Mouse (Mus musculus): ENCODE data around the gene Flrt1. TPM values are rescaled to one million over a fixed set of nuclear protein-coding genes. Genes with fewer than 3 reads are reported as not detected.

Flrt1 gene
- polyA plus RNA-seq, 1 experiment from 2014 or later, result 1.3 TPM

- Histone ChIP-seq H3K4me2 (no peak overlapping the region), H3K36me3 (no peaks in the 10 kb centered on the region), H3K27me3 (peaks cover 7% of the 10 kb centered on the region), H3K4me3 (no peak overlapping the region), H3K9me3 (replicated peaks) (no peaks in the 10 kb centered on the region), H3K27ac (no peak overlapping the region), H3K9ac (no peak overlapping the region), H3K4me1 (replicated peaks) (peaks cover 47% of the 10 kb centered on the region)
- ATAC-seq (replicated peaks; ENCODE audit: insufficient number of reproducible peaks, insufficient read depth, low FRiP score, low read depth), result no peak
- WGBS, result 41% methylated on average over 20 of the region's 20 CpGs
Observed at GRCm38 (mm10) chr19:7067344-7068050, 38.0 kb downstream of the Flrt1 start.

GRCm38 (mm10) chr19:7066828-7067342, 38.6 kb downstream of the Flrt1 start:
- no peak overlapping the region for H3K27ac ChIP-seq
- ATAC-seq (replicated peaks; ENCODE audit: insufficient number of reproducible peaks, insufficient read depth, low FRiP score, low read depth), result no peak
- H3K9me3 ChIP-seq (replicated peaks), result no peaks in the 10 kb centered on the region
- peaks cover 41% of the 10 kb centered on the region for H3K4me1 ChIP-seq (replicated peaks)
- WGBS, result 45% methylated on average over 8 of the region's 8 CpGs
- H3K27me3 ChIP-seq, result peaks cover 7% of the 10 kb centered on the region
- no peak overlapping the region for H3K4me3 ChIP-seq
- H3K36me3 ChIP-seq, result no peaks in the 10 kb centered on the region
- peak overlapping the region; percentile 11; the same call in 1 of the 2 replicates for H3K4me2 ChIP-seq
- no peak overlapping the region for H3K9ac ChIP-seq

GRCm38 (mm10) chr19:7066034-7066827, 39.3 kb downstream of the Flrt1 start:
- Histone ChIP-seq H3K4me3 (no peak overlapping the region), H3K9me3 (replicated peaks) (no peaks in the 10 kb centered on the region), H3K4me2 (peak overlapping the region; percentile 11; the same call in 1 of the 2 replicates), H3K9ac (no peak overlapping the region), H3K36me3 (no peaks in the 10 kb centered on the region), H3K27me3 (peaks cover 7% of the 10 kb centered on the region), H3K27ac (peak overlapping the region; percentile 33), H3K4me1 (replicated peaks) (peaks cover 39% of the 10 kb centered on the region)
- 28% methylated on average over 15 of the region's 15 CpGs for WGBS
- ATAC-seq (replicated peaks; ENCODE audit: insufficient number of reproducible peaks, insufficient read depth, low FRiP score, low read depth), result 0 out of 2 replicates have a peak, but pooled peaks have one; percentile 10

GRCm38 (mm10) chr19:7064571-7064970, 41.0 kb downstream of the Flrt1 start:
- Histone ChIP-seq H3K27ac (no peak overlapping the region), H3K36me3 (no peaks in the 10 kb centered on the region), H3K4me1 (replicated peaks) (peaks cover 28% of the 10 kb centered on the region), H3K4me3 (no peak overlapping the region), H3K27me3 (peaks cover 7% of the 10 kb centered on the region), H3K4me2 (no peak overlapping the region), H3K9me3 (replicated peaks) (no peaks in the 10 kb centered on the region), H3K9ac (no peak overlapping the region)
- ATAC-seq (replicated peaks; ENCODE audit: insufficient number of reproducible peaks, insufficient read depth, low FRiP score, low read depth), result peak; percentile 52; the same call in 1 of the 2 replicates
- WGBS, result 6% methylated on average over 3 of the region's 3 CpGs

- Histone ChIP-seq H3K4me3 (no peak overlapping the region), H3K4me2 (no peak overlapping the region), H3K27ac (no peak overlapping the region), H3K4me1 (replicated peaks) (peaks cover 32% of the 10 kb centered on the region), H3K36me3 (no peaks in the 10 kb centered on the region), H3K9ac (no peak overlapping the region), H3K27me3 (peaks cover 6% of the 10 kb centered on the region), H3K9me3 (replicated peaks) (no peaks in the 10 kb centered on the region)
- no peak for ATAC-seq (replicated peaks; ENCODE audit: insufficient number of reproducible peaks, insufficient read depth, low FRiP score, low read depth)
- 87% methylated on average over 8 of the region's 8 CpGs for WGBS
Observed at GRCm38 (mm10) chr19:7062916-7063315, 42.6 kb downstream of the Flrt1 start.

GRCm38 (mm10) chr19:7062110-7062509, 43.4 kb downstream of the Flrt1 start:
- Histone ChIP-seq H3K36me3 (no peaks in the 10 kb centered on the region), H3K27me3 (no peaks in the 10 kb centered on the region), H3K9ac (no peak overlapping the region), H3K4me3 (no peak overlapping the region), H3K27ac (no peak overlapping the region), H3K9me3 (replicated peaks) (no peaks in the 10 kb centered on the region), H3K4me2 (no peak overlapping the region), H3K4me1 (replicated peaks) (peaks cover 30% of the 10 kb centered on the region)
- ATAC-seq (replicated peaks; ENCODE audit: insufficient number of reproducible peaks, insufficient read depth, low FRiP score, low read depth), result no peak
- WGBS, result 82% methylated on average over 5 of the region's 5 CpGs

- Histone ChIP-seq H3K9me3 (replicated peaks) (no peaks in the 10 kb centered on the region), H3K36me3 (no peaks in the 10 kb centered on the region), H3K4me2 (peak overlapping the region; percentile 99), H3K4me3 (peak overlapping the region; percentile 74), H3K27me3 (no peaks in the 10 kb centered on the region), H3K27ac (peak overlapping the region; percentile 92), H3K9ac (0 out of 2 replicates have a peak overlapping the region, but pooled peaks have one; percentile 38), H3K4me1 (replicated peaks) (peaks cover 37% of the 10 kb centered on the region)
- WGBS, result 51% methylated on average over 6 of the region's 6 CpGs
- no peak for ATAC-seq (replicated peaks; ENCODE audit: insufficient number of reproducible peaks, insufficient read depth, low FRiP score, low read depth)
Observed at GRCm38 (mm10) chr19:7058541-7058940, 47.0 kb downstream of the Flrt1 start.

- no peaks in the 10 kb centered on the region for H3K27me3 ChIP-seq
- peak overlapping the region; percentile 74 for H3K4me3 ChIP-seq
- H3K4me1 ChIP-seq (replicated peaks), result peaks cover 37% of the 10 kb centered on the region
- peak overlapping the region; percentile 99 for H3K4me2 ChIP-seq
- H3K27ac ChIP-seq, result peak overlapping the region; percentile 92
- H3K36me3 ChIP-seq, result no peaks in the 10 kb centered on the region
- no peaks in the 10 kb centered on the region for H3K9me3 ChIP-seq (replicated peaks)
- peak overlapping the region; percentile 76 for H3K9ac ChIP-seq
- WGBS, result under 1% methylated on average over 15 of the region's 15 CpGs
- ATAC-seq (replicated peaks; ENCODE audit: insufficient number of reproducible peaks, insufficient read depth, low FRiP score, low read depth), result peak; percentile 85
Observed at GRCm38 (mm10) chr19:7057722-7058207, 47.8 kb downstream of the Flrt1 start.

GRCm38 (mm10) chr19:7057126-7057721, 48.3 kb downstream of the Flrt1 start:
- Histone ChIP-seq H3K36me3 (no peaks in the 10 kb centered on the region), H3K9ac (peak overlapping the region; percentile 76), H3K27ac (peak overlapping the region; percentile 92), H3K27me3 (no peaks in the 10 kb centered on the region), H3K4me1 (replicated peaks) (peaks cover 37% of the 10 kb centered on the region), H3K9me3 (replicated peaks) (no peaks in the 10 kb centered on the region), H3K4me3 (peak overlapping the region; percentile 74), H3K4me2 (peak overlapping the region; percentile 99)
- WGBS, result 2% methylated on average over 16 of the region's 16 CpGs
- ATAC-seq (replicated peaks; ENCODE audit: insufficient number of reproducible peaks, insufficient read depth, low FRiP score, low read depth), result peak; percentile 9

- Histone ChIP-seq H3K4me3 (peak within 1 kb of the TSS; percentile 74), H3K9ac (peak within 1 kb of the TSS; percentile 76), H3K4me2 (peak within 1 kb of the TSS; percentile 99), H3K9me3 (replicated peaks) (no peaks in the 10 kb centered on the region), H3K27ac (peak within 1 kb of the TSS; percentile 92), H3K4me1 (replicated peaks) (peaks cover 37% of the 10 kb centered on the region), H3K27me3 (no peaks in the 10 kb centered on the region), H3K36me3 (no peaks in the 10 kb centered on the region)
- WGBS, result 1% methylated on average over 70 of the region's 72 CpGs
- ATAC-seq (replicated peaks; ENCODE audit: insufficient number of reproducible peaks, insufficient read depth, low FRiP score, low read depth), result peak; percentile 58
Observed at GRCm38 (mm10) chr19:7056248-7057087, 49.1 kb downstream of the Flrt1 start, which contains the start of gene Macrod1. TSS of gene Macrod1 (plus strand) at chr19:7056810.
